8 mouse cellular contexts compared by ENCODE assay signal in the genomic region with DNA sequence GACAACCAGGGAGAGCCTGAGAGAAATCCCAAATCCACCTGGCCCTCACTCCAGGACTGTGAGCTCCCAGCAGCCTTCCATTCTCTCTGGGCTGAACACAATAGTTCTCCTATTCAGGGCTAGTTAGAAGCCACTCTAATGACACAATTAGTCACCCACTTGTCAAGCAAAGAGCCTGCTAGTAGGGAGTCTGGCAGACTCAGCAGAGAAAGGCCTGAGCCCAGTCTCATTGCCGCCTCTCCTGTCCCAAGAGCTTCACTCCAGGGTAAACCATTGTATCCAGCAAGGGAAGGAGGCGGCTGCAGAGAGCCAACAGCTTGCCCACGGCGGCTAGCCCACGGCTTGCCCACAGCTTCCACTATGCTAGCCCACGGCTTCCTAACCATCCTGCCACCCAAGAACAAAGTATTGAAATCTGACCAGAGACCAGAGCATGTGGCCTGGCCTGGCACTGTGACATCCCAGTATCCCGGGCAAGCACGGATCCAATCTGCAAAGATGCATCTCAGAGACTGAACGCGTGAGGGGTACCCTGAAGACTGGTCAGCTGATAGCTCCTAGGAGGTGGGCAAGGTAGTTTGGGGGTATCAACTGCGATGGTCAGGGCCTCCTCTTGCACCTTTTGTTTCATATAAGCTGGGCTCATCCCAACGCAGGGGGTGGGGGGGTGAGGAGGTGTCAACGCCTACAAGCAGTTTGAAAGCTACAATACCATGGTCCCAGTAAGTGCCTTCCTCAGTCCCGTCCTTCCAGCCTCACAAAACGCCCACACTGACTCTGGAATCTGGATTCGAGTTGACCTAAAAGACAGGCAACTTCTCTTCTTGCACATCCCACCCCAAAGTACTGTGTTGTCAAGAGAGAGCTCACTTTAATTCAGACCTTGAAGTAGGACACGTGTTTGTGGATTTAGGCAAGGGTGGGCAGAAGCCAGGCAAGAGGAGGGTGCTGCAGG. TPM values are rescaled to one million over a fixed set of nuclear protein-coding genes. Genes with fewer than 3 reads are reported as not detected.
DNase-seq lines count a peak whose midpoint lies in the region; ATAC-seq and TF ChIP-seq lines count a peak whose summit lies in the region.

No protein-coding gene starts in this region.

- peaks cover 6% of the 10 kb centered on the region for H3K4me1 ChIP-seq in cerebellum, adult 2 months (ENCODE audit: control insufficient read depth, insufficient read depth, low read length)
- H3K4me1 ChIP-seq in thymus, adult 2 months (replicated peaks; ENCODE audit: control insufficient read depth, insufficient read depth, low read length) = peaks cover 22% of the 10 kb centered on the region
- H3K4me1 ChIP-seq in liver, embryonic 16.5 days (ENCODE audit: control insufficient read depth, low read depth, low read length) = peaks cover 4% of the 10 kb centered on the region

- no peak for TF ChIP-seq CTCF in cerebellum, adult 2 months (IDR thresholded peaks at IDR 0.05; ENCODE audit: borderline replicate concordance, insufficient read depth, low read depth, low read length)
- TF ChIP-seq CTCF in thymus, adult 2 months (IDR thresholded peaks at IDR 0.05; ENCODE audit: borderline replicate concordance, control insufficient read depth, extremely low read depth, insufficient read depth, low read length, poor library complexity) = no peak

- peak overlapping the region; percentile 23; the same call in 1 of the 2 replicates for H3K27ac ChIP-seq in cerebellum, adult 2 months (ENCODE audit: insufficient read depth, low read length)
- H3K27ac ChIP-seq in thymus, adult 2 months (ENCODE audit: control insufficient read depth, insufficient read depth, low read length) = no peak overlapping the region
- no peak overlapping the region for H3K27ac ChIP-seq in liver, embryonic 16.5 days (ENCODE audit: low read length)

- no peaks in the 10 kb centered on the region for H3K9me3 ChIP-seq in liver, embryonic 16.5 days (replicated peaks; ENCODE audit: control insufficient read depth, low read length)

- H3K4me2 ChIP-seq in liver, embryonic 16.5 days (ENCODE audit: low read depth, low read length) = peak overlapping the region; percentile 75

- ATAC-seq in liver, embryonic 16.5 days (ENCODE audit: low read depth) = no peak
- ATAC-seq in inflammation-experienced regulatory T-cells, adult 6 months = no peak

- WGBS in cerebellum, adult 2 months = 38% methylated on average over 17 of the region's 17 CpGs
- 74% methylated on average over 17 of the region's 17 CpGs for WGBS in thymus, adult 2 months
- WGBS in liver, embryonic 16.5 days (ENCODE audit: insufficient replicate concordance) = 54% methylated on average over 17 of the region's 17 CpGs

- peak overlapping the region; percentile 52 for H3K4me3 ChIP-seq in cerebellum, adult 2 months (replicated peaks; ENCODE audit: insufficient read depth, low read depth, low read length)
- H3K4me3 ChIP-seq in thymus, adult 2 months (ENCODE audit: control insufficient read depth, insufficient read depth, low read length) = peak overlapping the region; percentile 43
- H3K4me3 ChIP-seq in liver, embryonic 16.5 days (ENCODE audit: low read depth, low read length) = peak overlapping the region; percentile 58

- H3K27me3 ChIP-seq in cerebellum, adult 2 months (ENCODE audit: control insufficient read depth, insufficient read depth, low read length) = no peaks in the 10 kb centered on the region
- no peaks in the 10 kb centered on the region for H3K27me3 ChIP-seq in thymus, adult 2 months (ENCODE audit: control insufficient read depth, insufficient read depth, low read length)
- H3K27me3 ChIP-seq in liver, embryonic 16.5 days (ENCODE audit: control insufficient read depth, insufficient read depth, low read depth, low read length) = peaks cover 19% of the 10 kb centered on the region

- H3K36me3 ChIP-seq in thymus, adult 2 months (ENCODE audit: control insufficient read depth, insufficient read depth, low read length) = no peaks in the 10 kb centered on the region
- H3K36me3 ChIP-seq in liver, embryonic 16.5 days (ENCODE audit: control insufficient read depth, insufficient read depth) = no peaks in the 10 kb centered on the region

- TF ChIP-seq POLR2A in cerebellum, adult 2 months (IDR thresholded peaks at IDR 0.05; ENCODE audit: borderline replicate concordance, insufficient read depth, low read length) = no peak
- TF ChIP-seq POLR2A in thymus, adult 2 months (IDR thresholded peaks at IDR 0.05; ENCODE audit: control insufficient read depth, extremely low read depth, insufficient read depth, low read length, poor library complexity) = no peak

- H3K9ac ChIP-seq in liver, embryonic 16.5 days (ENCODE audit: low read depth, low read length) = no peak overlapping the region

- no peak for DNase-seq in cerebellum, adult 2 months
- DNase-seq in cerebellum, postnatal 4 days (ENCODE audit: low spot score in 2 of 2) = no peak
- no peak for DNase-seq in thymus, adult 2 months
- DNase-seq in thymus, postnatal 25 days = no peak
- DNase-seq in frontal cortex, postnatal 10 days (ENCODE audit: low spot score in 2 of 2) = no peak
- DNase-seq in kidney, adult 9 months = no peak

RNA-seq across cellular contexts. Expression of a gene that starts 1.0 kb away (rescaled TPM):
- polyA plus RNA-seq in cerebellum, adult 2 months (2012; rRNA removed) = 18.1 and 20.9 TPM in 2 replicates
- 8.6 and 14.2 TPM in 2 replicates for polyA plus RNA-seq in thymus, adult 2 months (2012; rRNA removed)
- polyA plus RNA-seq in liver, embryonic 16.5 days (2015; fragmentation: Nextera tagmentation; extraction: Ambion mirVana) = 0.79 and 1.4 TPM in 2 replicates
- polyA plus RNA-seq in inflammation-experienced regulatory T-cells, adult 6 months (2017; shearing (Covaris generic)) = not detected

RNA-seq across cellular contexts. Expression of a gene that starts 16.3 kb away (rescaled TPM):
- polyA plus RNA-seq in cerebellum, adult 2 months (2012; rRNA removed) = 27.3 and 27.8 TPM in 2 replicates
- 69.9 and 82.6 TPM in 2 replicates for polyA plus RNA-seq in thymus, adult 2 months (2012; rRNA removed)
- polyA plus RNA-seq in liver, embryonic 16.5 days (2015; fragmentation: Nextera tagmentation; extraction: Ambion mirVana) = 31.6 and 33.0 TPM in 2 replicates
- 100 to 1,000 TPM; 121 to 151 (median 145) TPM for polyA plus RNA-seq in inflammation-experienced regulatory T-cells, adult 6 months (2017; shearing (Covaris generic))

RNA-seq across cellular contexts. Expression of a gene that starts 16.4 kb away (rescaled TPM):
- polyA plus RNA-seq in cerebellum, adult 2 months (2012; rRNA removed) = 33.0 and 34.8 TPM in 2 replicates
- polyA plus RNA-seq in thymus, adult 2 months (2012; rRNA removed) = 37.3 and 46.3 TPM in 2 replicates
- polyA plus RNA-seq in liver, embryonic 16.5 days (2015; fragmentation: Nextera tagmentation; extraction: Ambion mirVana) = 23.4 and 25.4 TPM in 2 replicates
- polyA plus RNA-seq in inflammation-experienced regulatory T-cells, adult 6 months (2017; shearing (Covaris generic)) = 10 to 100 TPM; 49.7 to 58.8 (median 53.6) TPM

RNA-seq across cellular contexts. Expression of a gene that starts 25.4 kb away (rescaled TPM):
- 33.0 and 34.2 TPM in 2 replicates for polyA plus RNA-seq in cerebellum, adult 2 months (2012; rRNA removed)
- polyA plus RNA-seq in thymus, adult 2 months (2012; rRNA removed) = 32.9 and 33.0 TPM in 2 replicates
- 9.4 and 10.1 TPM in 2 replicates for polyA plus RNA-seq in liver, embryonic 16.5 days (2015; fragmentation: Nextera tagmentation; extraction: Ambion mirVana)
- 10 to 100 TPM; 18.7 to 31.0 (median 29.0) TPM for polyA plus RNA-seq in inflammation-experienced regulatory T-cells, adult 6 months (2017; shearing (Covaris generic))

RNA-seq across cellular contexts. Expression of a gene that starts 26.1 kb away (rescaled TPM):
- 361 and 389 TPM in 2 replicates for polyA plus RNA-seq in cerebellum, adult 2 months (2012; rRNA removed)
- 1,171 and 1,772 TPM in 2 replicates for polyA plus RNA-seq in thymus, adult 2 months (2012; rRNA removed)
- polyA plus RNA-seq in liver, embryonic 16.5 days (2015; fragmentation: Nextera tagmentation; extraction: Ambion mirVana) = 345 and 360 TPM in 2 replicates
- polyA plus RNA-seq in inflammation-experienced regulatory T-cells, adult 6 months (2017; shearing (Covaris generic)) = 100 to 1,000 TPM; 189 to 367 (median 325) TPM
